Mouse (Mus musculus) kidney, embryonic 15.5 days (tissue): ENCODE data around the gene Misp. TPM values are rescaled to one million over a fixed set of nuclear protein-coding genes. Genes with fewer than 3 reads are reported as not detected.

Experiments used
- ATAC-seq: fragments of 200-750 bp; cut with Nextera tagmentation; replicated peaks from 2 replicates; pipeline ENCODE4 v1.8.0; 2017; ENCODE audit warnings: moderate TSS enrichment; ENCODE audit not compliant: low FRiP score
- H3K27ac ChIP-seq: fragments of 300-500 bp; sonication (generic); 2 replicates; pipeline ENCODE4 v1.5.1; 2015; ENCODE audit warnings: mild to moderate bottlenecking, inconsistent platforms
- H3K27me3 ChIP-seq: fragments of 300-500 bp; sonication (generic); 2 replicates; pipeline ENCODE4 v1.6.1; 2015; ENCODE audit warnings: inconsistent platforms
- H3K36me3 ChIP-seq: fragments of 300-500 bp; sonication (generic); 2 replicates; pipeline ENCODE4 v1.6.1; 2015; ENCODE audit warnings: inconsistent platforms
- H3K4me1 ChIP-seq: fragments of 300-500 bp; sonication (generic); 2 replicates; pipeline ENCODE4 v1.6.1; 2015; ENCODE audit warnings: inconsistent platforms
- H3K4me2 ChIP-seq: fragments of 300-500 bp; sonication (generic); 2 replicates; pipeline ENCODE4 v1.6.1; 2015; ENCODE audit warnings: moderate library complexity, mild to moderate bottlenecking, inconsistent platforms
- H3K4me3 ChIP-seq: fragments of 300-500 bp; sonication (generic); replicated peaks from 2 replicates; pipeline ENCODE4 v1.5.1; 2015; ENCODE audit warnings: mild to moderate bottlenecking, inconsistent platforms
- H3K9ac ChIP-seq: fragments of 300-500 bp; sonication (generic); 2 replicates; pipeline ENCODE4 v1.6.1; 2015; ENCODE audit warnings: mild to moderate bottlenecking, inconsistent platforms
- H3K9me3 ChIP-seq: fragments of 300-500 bp; sonication (generic); replicated peaks from 2 replicates; pipeline ENCODE4 v1.6.1; 2016; ENCODE audit warnings: inconsistent platforms
- WGBS: fragments of 180-500 bp; shearing (Covaris S2); methylation state at CpG from one replicate; pipeline ENCODE4 v1.1.7; 2015; ENCODE audit warnings: mixed read lengths; 5-methylcytosine and 5-hydroxymethylcytosine counted together
- polyA plus RNA-seq: library from polyadenylated mRNA; unstranded; fragments of >200 nt; fragmentation: Nextera tagmentation; extraction: Ambion mirVana; gene quantifications from 2 replicates; pipeline ENCODE4 v1.2.1, GENCODE M21; 2015

Gene Misp
- polyA plus RNA-seq, 1 experiment from 2014 or later = 15.2 TPM

- H3K9ac ChIP-seq = 0 out of 2 replicates have a peak overlapping the region, but pooled peaks have one; percentile 99
- 43% methylated on average over 17 of the region's 17 CpGs for WGBS
- peak overlapping the region; percentile 96 for H3K4me3 ChIP-seq
- H3K9me3 ChIP-seq = no peaks in the 10 kb centered on the region
- H3K27ac ChIP-seq = peak overlapping the region; percentile 100; the same call in 1 of the 2 replicates
- peak overlapping the region; percentile 95 for H3K4me2 ChIP-seq
- H3K36me3 ChIP-seq = peaks cover 74% of the 10 kb centered on the region
- H3K27me3 ChIP-seq = no peaks in the 10 kb centered on the region
- H3K4me1 ChIP-seq = peaks cover 71% of the 10 kb centered on the region
- no peak for ATAC-seq
These were observed 37.8 kb downstream of the Misp start for GRCm38 (mm10) chr10:79858416-79859074.

- Histone ChIP-seq H3K27ac (peak overlapping the region; percentile 100; the same call in 1 of the 2 replicates), H3K27me3 (no peaks in the 10 kb centered on the region), H3K9ac (no peak overlapping the region), H3K4me3 (no peak overlapping the region), H3K4me1 (peaks cover 68% of the 10 kb centered on the region), H3K4me2 (no peak overlapping the region), H3K36me3 (peaks cover 80% of the 10 kb centered on the region), H3K9me3 (no peaks in the 10 kb centered on the region)
- ATAC-seq = no peak
- WGBS = 73% methylated on average over 11 of the region's 11 CpGs
These were observed 38.3 kb downstream of the Misp start for GRCm38 (mm10) chr10:79859116-79859515.

- no peak overlapping the region for H3K4me3 ChIP-seq
- H3K4me2 ChIP-seq = 0 out of 2 replicates have a peak overlapping the region, but pooled peaks have one; percentile 0
- H3K27ac ChIP-seq = peak overlapping the region; percentile 100
- no peaks in the 10 kb centered on the region for H3K9me3 ChIP-seq
- ATAC-seq = no peak
- no peak overlapping the region for H3K9ac ChIP-seq
- H3K4me1 ChIP-seq = peaks cover 75% of the 10 kb centered on the region
- no peaks in the 10 kb centered on the region for H3K27me3 ChIP-seq
- peaks cover 92% of the 10 kb centered on the region for H3K36me3 ChIP-seq
- 87% methylated on average over 26 of the region's 26 CpGs for WGBS
These were observed 39.5 kb downstream of the Misp start for GRCm38 (mm10) chr10:79860079-79860911.

GRCm38 (mm10) chr10:79861230-79862048, 40.6 kb downstream of the Misp start:
- no peaks in the 10 kb centered on the region for H3K27me3 ChIP-seq
- no peak for ATAC-seq
- no peaks in the 10 kb centered on the region for H3K9me3 ChIP-seq
- peak overlapping the region; percentile 74 for H3K27ac ChIP-seq
- H3K36me3 ChIP-seq = peaks cover 99% of the 10 kb centered on the region
- H3K4me1 ChIP-seq = peaks cover 72% of the 10 kb centered on the region
- H3K4me2 ChIP-seq = no peak overlapping the region
- H3K9ac ChIP-seq = no peak overlapping the region
- 62% methylated on average over 25 of the region's 25 CpGs for WGBS
- H3K4me3 ChIP-seq = no peak overlapping the region

GRCm38 (mm10) chr10:79862049-79862788, 41.4 kb downstream of the Misp start:
- H3K27me3 ChIP-seq = no peaks in the 10 kb centered on the region
- peak overlapping the region; percentile 74 for H3K27ac ChIP-seq
- H3K9me3 ChIP-seq = no peaks in the 10 kb centered on the region
- H3K9ac ChIP-seq = no peak overlapping the region
- peaks cover 99% of the 10 kb centered on the region for H3K36me3 ChIP-seq
- H3K4me1 ChIP-seq = peaks cover 71% of the 10 kb centered on the region
- 78% methylated on average over 23 of the region's 23 CpGs for WGBS
- no peak overlapping the region for H3K4me2 ChIP-seq
- no peak for ATAC-seq
- H3K4me3 ChIP-seq = no peak overlapping the region

GRCm38 (mm10) chr10:79862925-79863324, 42.1 kb downstream of the Misp start:
- 58% methylated on average over 10 of the region's 10 CpGs for WGBS
- H3K27ac ChIP-seq = 0 out of 2 replicates have a peak overlapping the region, but pooled peaks have one; percentile 74
- H3K4me3 ChIP-seq = no peak overlapping the region
- no peaks in the 10 kb centered on the region for H3K9me3 ChIP-seq
- no peak overlapping the region for H3K4me2 ChIP-seq
- no peaks in the 10 kb centered on the region for H3K27me3 ChIP-seq
- H3K36me3 ChIP-seq = peaks cover 96% of the 10 kb centered on the region
- ATAC-seq = no peak
- H3K4me1 ChIP-seq = peaks cover 66% of the 10 kb centered on the region
- no peak overlapping the region for H3K9ac ChIP-seq

GRCm38 (mm10) chr10:79864351-79865188, 43.8 kb downstream of the Misp start:
- H3K4me1 ChIP-seq = peaks cover 50% of the 10 kb centered on the region
- peaks cover 85% of the 10 kb centered on the region for H3K36me3 ChIP-seq
- no peaks in the 10 kb centered on the region for H3K9me3 ChIP-seq
- WGBS = 48% methylated on average over 10 of the region's 10 CpGs
- no peak overlapping the region for H3K4me2 ChIP-seq
- H3K4me3 ChIP-seq = no peak overlapping the region
- no peak for ATAC-seq
- no peak overlapping the region for H3K9ac ChIP-seq
- H3K27ac ChIP-seq = peak overlapping the region; percentile 59
- no peaks in the 10 kb centered on the region for H3K27me3 ChIP-seq

- 55% methylated on average over 12 of the region's 12 CpGs for WGBS
- peak; percentile 31; the same call in 1 of the 2 replicates for ATAC-seq
- Histone ChIP-seq H3K27me3 (no peaks in the 10 kb centered on the region), H3K36me3 (peaks cover 85% of the 10 kb centered on the region), H3K4me3 (no peak overlapping the region), H3K9me3 (no peaks in the 10 kb centered on the region), H3K4me1 (peaks cover 43% of the 10 kb centered on the region), H3K4me2 (no peak overlapping the region), H3K9ac (no peak overlapping the region; the same call in 1 of the 2 replicates), H3K27ac (peak overlapping the region; percentile 59)
These were observed 44.4 kb downstream of the Misp start for GRCm38 (mm10) chr10:79865189-79865601.

- Histone ChIP-seq H3K27ac (peak overlapping the region; percentile 59), H3K4me1 (peaks cover 37% of the 10 kb centered on the region), H3K4me3 (no peak overlapping the region), H3K36me3 (peaks cover 82% of the 10 kb centered on the region), H3K9me3 (no peaks in the 10 kb centered on the region), H3K27me3 (no peaks in the 10 kb centered on the region), H3K9ac (no peak overlapping the region), H3K4me2 (no peak overlapping the region)
- 65% methylated on average over 19 of the region's 19 CpGs for WGBS
- peak; percentile 10; the same call in 1 of the 2 replicates for ATAC-seq
These were observed 45.1 kb downstream of the Misp start for GRCm38 (mm10) chr10:79865801-79866295.

GRCm38 (mm10) chr10:79866601-79867000, 45.8 kb downstream of the Misp start:
- ATAC-seq = no peak
- Histone ChIP-seq H3K36me3 (peaks cover 81% of the 10 kb centered on the region), H3K9ac (no peak overlapping the region), H3K27me3 (no peaks in the 10 kb centered on the region), H3K27ac (no peak overlapping the region), H3K9me3 (no peaks in the 10 kb centered on the region), H3K4me2 (no peak overlapping the region), H3K4me1 (peaks cover 30% of the 10 kb centered on the region), H3K4me3 (no peak overlapping the region)
- WGBS = 77% methylated on average over 11 of the region's 11 CpGs
